Mouse (Mus musculus) stomach, postnatal 0 days (tissue): ENCODE data around the gene Hcar2. TPM values are rescaled to one million over a fixed set of nuclear protein-coding genes. Genes with fewer than 3 reads are reported as not detected.

ENCODE experiments used
- ATAC-seq: fragments of 200-750 bp; cut with Nextera tagmentation; 2 replicates; pipeline ENCODE4 v1.8.0; 2017; ENCODE audit not compliant: low FRiP score, low TSS enrichment
- DNase-seq: peaks from one replicate; pipeline ENCODE4 v3.0.0-alpha.2; 2016; ENCODE audit warnings: low spot score
- H3K27ac ChIP-seq: fragments of 300-500 bp; sonication (generic); replicated peaks from 2 replicates; pipeline ENCODE4 v1.5.1; 2014; ENCODE audit warnings: mild to moderate bottlenecking, control low read depth
- H3K27me3 ChIP-seq: fragments of 300-500 bp; sonication (generic); 2 replicates; pipeline ENCODE4 v1.6.1; 2014; ENCODE audit warnings: low read length; ENCODE audit not compliant: control insufficient read depth, insufficient read depth
- H3K36me3 ChIP-seq: fragments of 300-500 bp; sonication (generic); 2 replicates; pipeline ENCODE4 v1.6.1; 2014; ENCODE audit warnings: low read length, mixed read lengths; ENCODE audit not compliant: control insufficient read depth, insufficient read depth
- H3K4me1 ChIP-seq: fragments of 300-500 bp; sonication (generic); replicated peaks from 2 replicates; pipeline ENCODE4 v1.6.1; 2014; ENCODE audit warnings: antibody characterized with exemption; ENCODE audit not compliant: control insufficient read depth, insufficient read depth
- H3K4me2 ChIP-seq: fragments of 300-500 bp; sonication (generic); replicated peaks from 2 replicates; pipeline ENCODE4 v1.6.1; 2014; ENCODE audit warnings: low read depth, mild to moderate bottlenecking, control low read depth, moderate library complexity
- H3K4me3 ChIP-seq: fragments of 300-500 bp; sonication (generic); 2 replicates; pipeline ENCODE4 v1.5.1; 2014; ENCODE audit warnings: low read depth, low read length, control low read depth
- H3K9ac ChIP-seq: fragments of 300-500 bp; sonication (generic); 2 replicates; pipeline ENCODE4 v1.6.1; 2014; ENCODE audit warnings: mild to moderate bottlenecking, low read length, control low read depth, mixed read lengths
- H3K9me3 ChIP-seq: fragments of 300-500 bp; sonication (generic); 2 replicates; pipeline ENCODE4 v1.6.1; 2016; ENCODE audit warnings: low read length; ENCODE audit not compliant: control insufficient read depth
- CTCF ChIP-seq: IDR thresholded peaks from 2 replicates; pipeline ENCODE4 v1.5.1; 2016; ENCODE audit warnings: antibody characterized with exemption, low read depth, mild to moderate bottlenecking, moderate library complexity
- EP300 ChIP-seq: optimal IDR thresholded peaks from 2 replicates; pipeline ENCODE3; 2016; ENCODE audit warnings: antibody characterized with exemption
- WGBS: fragments of 180-500 bp; shearing (Covaris S2); extraction: QIAGEN DNeasy Blood & Tissue Kit; methylation state at CpG from one replicate; pipeline ENCODE4 v1.1.7; 2014; 5-methylcytosine and 5-hydroxymethylcytosine counted together
- polyA plus RNA-seq: library from polyadenylated mRNA; unstranded; fragments of >200 nt; fragmentation: Nextera tagmentation; extraction: Ambion mirVana; gene quantifications from 2 replicates; pipeline ENCODE4 v1.2.1, GENCODE M21; 2015

Gene Hcar2
- polyA plus RNA-seq, 1 experiment from 2014 or later: 24.0 TPM

- peak overlapping the region; percentile 61 for H3K4me2 ChIP-seq
- no peak for TF ChIP-seq CTCF
- TF ChIP-seq EP300: no peak
- H3K9me3 ChIP-seq: no peaks in the 10 kb centered on the region
- H3K36me3 ChIP-seq: no peaks in the 10 kb centered on the region
- H3K27ac ChIP-seq: peak overlapping the region; percentile 1
- ATAC-seq (peak; percentile 41), DNase-seq (peak; percentile 45)
- peaks cover 9% of the 10 kb centered on the region; the same call in 1 of the 2 replicates for H3K4me1 ChIP-seq
- no peaks in the 10 kb centered on the region for H3K27me3 ChIP-seq
- 24% methylated on average over 14 of the region's 14 CpGs for WGBS
- peak overlapping the region; percentile 31 for H3K4me3 ChIP-seq
- H3K9ac ChIP-seq: peak overlapping the region; percentile 55; the same call in 1 of the 2 replicates
These were observed 12.8 kb upstream of the Hcar2 start for GRCm38 (mm10) chr5:123878056-123878455.

- no peaks in the 10 kb centered on the region for H3K27me3 ChIP-seq
- no peak for DNase-seq
- no peaks in the 10 kb centered on the region for H3K9me3 ChIP-seq
- WGBS: 84% methylated on average over 5 of the region's 5 CpGs
- TF ChIP-seq EP300 (no peak), CTCF (no peak)
- no peak overlapping the region for H3K27ac ChIP-seq
- H3K4me1 ChIP-seq: peaks cover 5% of the 10 kb centered on the region; the same call in 1 of the 2 replicates
- H3K9ac ChIP-seq: no peak overlapping the region
- ATAC-seq: no peak
- no peaks in the 10 kb centered on the region for H3K36me3 ChIP-seq
- H3K4me2 ChIP-seq: no peak overlapping the region
- no peak overlapping the region for H3K4me3 ChIP-seq
These were observed 8.9 kb upstream of the Hcar2 start for GRCm38 (mm10) chr5:123874177-123874576.

GRCm38 (mm10) chr5:123869615-123870014, 4.3 kb upstream of the Hcar2 start:
- DNase-seq (no peak), ATAC-seq (no peak)
- peak overlapping the region; percentile 78 for H3K27ac ChIP-seq
- no peak overlapping the region for H3K9ac ChIP-seq
- 55% methylated on average over 4 of the region's 4 CpGs for WGBS
- H3K36me3 ChIP-seq: no peaks in the 10 kb centered on the region
- no peak overlapping the region for H3K4me3 ChIP-seq
- no peaks in the 10 kb centered on the region for H3K9me3 ChIP-seq
- no peaks in the 10 kb centered on the region for H3K27me3 ChIP-seq
- no peak overlapping the region for H3K4me2 ChIP-seq
- TF ChIP-seq CTCF: no peak
- peak; percentile 75 for TF ChIP-seq EP300
- no peaks in the 10 kb centered on the region for H3K4me1 ChIP-seq

GRCm38 (mm10) chr5:123866457-123866856, 1.2 kb upstream of the Hcar2 start:
- no peak for TF ChIP-seq CTCF
- no peak overlapping the region for H3K4me3 ChIP-seq
- WGBS: 69% methylated on average over 4 of the region's 4 CpGs
- H3K4me1 ChIP-seq: no peaks in the 10 kb centered on the region; the same call in 1 of the 2 replicates
- H3K4me2 ChIP-seq: no peak overlapping the region
- no peak for DNase-seq
- H3K27me3 ChIP-seq: no peaks in the 10 kb centered on the region
- no peak overlapping the region for H3K27ac ChIP-seq
- no peak for ATAC-seq
- H3K9ac ChIP-seq: no peak overlapping the region
- H3K36me3 ChIP-seq: no peaks in the 10 kb centered on the region
- H3K9me3 ChIP-seq: no peaks in the 10 kb centered on the region

- no peaks in the 10 kb centered on the region; the same call in 1 of the 2 replicates for H3K4me1 ChIP-seq
- no peaks in the 10 kb centered on the region for H3K9me3 ChIP-seq
- ATAC-seq (no peak), DNase-seq (no peak)
- peak overlapping the region; percentile 13; the same call in 1 of the 2 replicates for H3K9ac ChIP-seq
- peak overlapping the region; percentile 34 for H3K4me2 ChIP-seq
- H3K27me3 ChIP-seq: no peaks in the 10 kb centered on the region
- no peak overlapping the region for H3K4me3 ChIP-seq
- TF ChIP-seq CTCF (no peak), EP300 (no peak)
- WGBS: 92% methylated on average over 14 of the region's 14 CpGs
- H3K27ac ChIP-seq: no peak overlapping the region
- H3K36me3 ChIP-seq: no peaks in the 10 kb centered on the region
These were observed 1.4 kb downstream of the Hcar2 start for GRCm38 (mm10) chr5:123863934-123864333.

- no peaks in the 10 kb centered on the region for H3K9me3 ChIP-seq
- 50% methylated on average over 15 of the region's 15 CpGs for WGBS
- H3K4me2 ChIP-seq: peak overlapping the region; percentile 34
- peak overlapping the region; percentile 27 for H3K4me3 ChIP-seq
- no peak for TF ChIP-seq EP300
- TF ChIP-seq CTCF: no peak
- no peaks in the 10 kb centered on the region for H3K36me3 ChIP-seq
- H3K4me1 ChIP-seq: no peaks in the 10 kb centered on the region; the same call in 1 of the 2 replicates
- H3K27me3 ChIP-seq: no peaks in the 10 kb centered on the region
- H3K27ac ChIP-seq: peak overlapping the region; percentile 19; the same call in 1 of the 2 replicates
- DNase-seq: peak; percentile 35
- ATAC-seq: peak; percentile 65; the same call in 1 of the 2 replicates
- peak overlapping the region; percentile 35; the same call in 1 of the 2 replicates for H3K9ac ChIP-seq
These were observed 2.6 kb downstream of the Hcar2 start for GRCm38 (mm10) chr5:123862374-123863350.
